Mouse (Mus musculus) hindbrain, embryonic 12.5 days (tissue): ENCODE measurements around the gene Olfr1511. TPM values are rescaled to one million over a fixed set of nuclear protein-coding genes. Genes with fewer than 3 reads are reported as not detected.
"Not testable (repeated sequence)": the region's sequence is repeated elsewhere in the genome, so short reads cannot be mapped to it uniquely, and the experiment has no call there.

Source experiments
- ATAC-seq: fragments of 200-750 bp; cut with Nextera tagmentation; 2 replicates; pipeline ENCODE4 v1.8.0; 2017; ENCODE audit warnings: moderate TSS enrichment; ENCODE audit not compliant: low FRiP score
- H3K27ac ChIP-seq: fragments of 300-500 bp; sonication (generic); 2 replicates; pipeline ENCODE4 v1.5.1; 2016; ENCODE audit warnings: mild to moderate bottlenecking
- H3K27me3 ChIP-seq: fragments of 300-500 bp; sonication (generic); 2 replicates; pipeline ENCODE4 v1.6.1; 2016; ENCODE audit warnings: mild to moderate bottlenecking
- H3K36me3 ChIP-seq: fragments of 300-500 bp; sonication (generic); 2 replicates; pipeline ENCODE4 v1.6.1; 2016; ENCODE audit warnings: mild to moderate bottlenecking
- H3K4me1 ChIP-seq: fragments of 300-500 bp; sonication (generic); 2 replicates; pipeline ENCODE4 v1.6.1; 2016
- H3K4me2 ChIP-seq: fragments of 300-500 bp; sonication (generic); replicated peaks from 2 replicates; pipeline ENCODE4 v1.6.1; 2016; ENCODE audit warnings: mild to moderate bottlenecking
- H3K4me3 ChIP-seq: fragments of 300-500 bp; sonication (generic); 2 replicates; pipeline ENCODE4 v1.5.1; 2016; ENCODE audit warnings: mild to moderate bottlenecking
- H3K9ac ChIP-seq: fragments of 300-500 bp; sonication (generic); 2 replicates; pipeline ENCODE4 v1.6.1; 2016; ENCODE audit warnings: mild to moderate bottlenecking, moderate library complexity
- H3K9me3 ChIP-seq: fragments of 300-500 bp; sonication (generic); replicated peaks from 2 replicates; pipeline ENCODE4 v1.6.1; 2016; ENCODE audit warnings: mild to moderate bottlenecking
- WGBS: fragments of 180-500 bp; shearing (Covaris S2); methylation state at CpG from one replicate; pipeline ENCODE4 v1.1.7; 2016; 5-methylcytosine and 5-hydroxymethylcytosine counted together
- polyA plus RNA-seq: library from polyadenylated mRNA; unstranded; fragments of >200 nt; fragmentation: Nextera tagmentation; extraction: Ambion mirVana; gene quantifications from 2 replicates; pipeline ENCODE4 v1.2.1, GENCODE M21; 2016

Gene Olfr1511
- not detected in 2 replicates for polyA plus RNA-seq

DNA sequence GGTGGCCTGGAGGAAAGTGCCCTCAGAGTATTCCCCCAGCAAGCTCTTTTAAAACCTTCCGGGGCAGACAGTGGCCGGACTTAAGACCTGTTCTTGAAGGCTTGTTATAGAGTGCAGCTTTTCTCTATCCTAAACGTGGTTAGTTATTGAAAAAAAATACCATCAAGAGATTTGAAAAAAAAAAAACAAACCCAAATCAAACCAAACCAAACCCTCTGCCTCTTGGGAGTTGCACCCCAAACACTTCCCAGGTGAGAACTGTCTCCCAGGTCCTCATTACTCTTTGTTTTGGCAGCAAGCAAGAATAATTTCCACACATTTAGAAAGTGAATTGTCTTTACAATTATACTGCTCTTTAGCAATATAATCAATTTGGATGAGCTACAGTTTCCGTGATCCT, at the start of gene Olfr1511:
Gene Olfr1511, minus strand, starts transcription at position 101 of the 400 bp plus-strand sequence.
- Histone ChIP-seq H3K4me2 (no peak within 1 kb of the TSS), H3K36me3 (no peaks in the 10 kb centered on the region), H3K9me3 (no peaks in the 10 kb centered on the region), H3K27ac (no peak within 1 kb of the TSS), H3K27me3 (no peaks in the 10 kb centered on the region), H3K9ac (no peak within 1 kb of the TSS), H3K4me3 (no peak within 1 kb of the TSS), H3K4me1 (no peaks in the 10 kb centered on the region)
- ATAC-seq, result no peak
- WGBS, result 76% methylated on average over 4 of the region's 4 CpGs

GRCm38 (mm10) chr14:52442690-52443089, 45.5 kb upstream of the Olfr1511 start, which contains the start of gene Olfr1509:
Gene Olfr1509 (plus strand): TSS chr14:52442990.
- Histone ChIP-seq H3K27me3 (no peaks in the 10 kb centered on the region), H3K4me1 (no peaks in the 10 kb centered on the region), H3K4me2 (no peak within 1 kb of the TSS), H3K36me3 (no peaks in the 10 kb centered on the region), H3K4me3 (no peak within 1 kb of the TSS), H3K27ac (no peak within 1 kb of the TSS), H3K9ac (no peak within 1 kb of the TSS), H3K9me3 (no peaks in the 10 kb centered on the region)
- ATAC-seq, result no peak

- 90% methylated on average over 1 of the region's 1 CpGs for WGBS
- H3K9ac ChIP-seq, result no peak overlapping the region
- H3K9me3 ChIP-seq, result no peaks in the 10 kb centered on the region
- no peak for ATAC-seq
- no peaks in the 10 kb centered on the region for H3K27me3 ChIP-seq
- H3K36me3 ChIP-seq, result no peaks in the 10 kb centered on the region
- H3K4me3 ChIP-seq, result no peak overlapping the region
- no peaks in the 10 kb centered on the region; the same call in 1 of the 2 replicates for H3K4me1 ChIP-seq
- H3K27ac ChIP-seq, result no peak overlapping the region
- H3K4me2 ChIP-seq, result no peak overlapping the region
Measured at GRCm38 (mm10) chr14:52427686-52428085, 30.5 kb upstream of the Olfr1511 start.

- Histone ChIP-seq H3K4me3 (no peak within 1 kb of the TSS), H3K9me3 (no peaks in the 10 kb centered on the region), H3K36me3 (no peaks in the 10 kb centered on the region), H3K4me1 (no peaks in the 10 kb centered on the region), H3K9ac (no peak within 1 kb of the TSS), H3K27me3 (no peaks in the 10 kb centered on the region), H3K4me2 (no peak within 1 kb of the TSS), H3K27ac (no peak within 1 kb of the TSS)
- no peak for ATAC-seq
- 87% methylated on average over 3 of the region's 3 CpGs for WGBS
Measured at GRCm38 (mm10) chr14:52414273-52414672, 17.1 kb upstream of the Olfr1511 start, which contains the start of gene Olfr1510. Gene Olfr1510 (minus strand): TSS chr14:52414373.

GRCm38 (mm10) chr14:52410142-52410919, 13.2 kb upstream of the Olfr1511 start:
- not testable (repeated sequence) for H3K4me2 ChIP-seq, H3K9me3 ChIP-seq, H3K4me1 ChIP-seq, H3K27ac ChIP-seq, H3K36me3 ChIP-seq, H3K27me3 ChIP-seq, H3K9ac ChIP-seq, H3K4me3 ChIP-seq
- WGBS, result 79% methylated on average over 8 of the region's 10 CpGs
- 0 out of 2 replicates have a peak, but pooled peaks have one; percentile 48 for ATAC-seq

- H3K4me3 ChIP-seq, H3K27me3 ChIP-seq, H3K4me1 ChIP-seq, H3K27ac ChIP-seq, H3K9ac ChIP-seq, H3K4me2 ChIP-seq, ATAC-seq, H3K36me3 ChIP-seq, H3K9me3 ChIP-seq: not testable (repeated sequence)
- WGBS, result 92% methylated on average over 9 of the region's 9 CpGs
Measured at GRCm38 (mm10) chr14:52390084-52390848, 6.9 kb downstream of the Olfr1511 start.

GRCm38 (mm10) chr14:52379068-52379467, 18.1 kb downstream of the Olfr1511 start, which contains the start of gene Olfr1512:
Gene Olfr1512 (minus strand): TSS chr14:52379168.
- no peaks in the 10 kb centered on the region for H3K27me3 ChIP-seq
- WGBS, result 80% methylated on average over 2 of the region's 2 CpGs
- no peak within 1 kb of the TSS for H3K27ac ChIP-seq
- H3K4me3 ChIP-seq, result no peak within 1 kb of the TSS
- no peaks in the 10 kb centered on the region for H3K36me3 ChIP-seq
- H3K9ac ChIP-seq, result no peak within 1 kb of the TSS
- no peak within 1 kb of the TSS for H3K4me2 ChIP-seq
- no peaks in the 10 kb centered on the region for H3K4me1 ChIP-seq
- no peaks in the 10 kb centered on the region for H3K9me3 ChIP-seq
- no peak for ATAC-seq

GRCm38 (mm10) chr14:52368741-52369140, 28.4 kb downstream of the Olfr1511 start:
- Histone ChIP-seq H3K4me1 (no peaks in the 10 kb centered on the region), H3K4me2 (no peak overlapping the region), H3K9ac (no peak overlapping the region), H3K4me3 (no peak overlapping the region), H3K9me3 (no peaks in the 10 kb centered on the region), H3K27me3 (no peaks in the 10 kb centered on the region), H3K27ac (no peak overlapping the region), H3K36me3 (no peaks in the 10 kb centered on the region)
- 94% methylated on average over 3 of the region's 3 CpGs for WGBS
- ATAC-seq, result no peak

DNA sequence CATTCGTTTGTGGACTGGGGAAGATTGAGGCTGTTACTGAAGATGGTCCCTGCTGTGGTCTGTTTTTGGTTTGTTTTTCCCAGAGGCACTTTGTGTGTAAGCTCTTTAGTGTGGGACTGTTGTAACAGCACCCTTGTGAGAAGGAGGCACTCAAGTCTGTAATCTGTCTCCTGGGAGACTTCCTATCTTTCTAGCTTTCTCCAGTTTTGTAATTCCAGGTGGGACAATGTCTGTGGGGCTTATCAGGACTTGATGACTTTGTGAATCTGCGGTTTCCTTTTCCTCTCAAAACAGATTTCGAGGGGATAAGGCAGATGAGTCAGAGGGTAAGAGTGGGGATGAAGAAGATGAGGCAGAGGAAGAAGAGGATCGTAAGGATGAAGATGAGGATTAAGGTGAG, 40.9 kb downstream of the Olfr1511 start, which contains the start of gene Olfr1513:
Gene Olfr1513, minus strand, starts transcription at position 101 of the 400 bp plus-strand sequence.
- H3K4me1 ChIP-seq, result no peaks in the 10 kb centered on the region
- H3K9ac ChIP-seq, result no peak within 1 kb of the TSS
- 81% methylated on average over 4 of the region's 4 CpGs for WGBS
- no peak within 1 kb of the TSS for H3K4me2 ChIP-seq
- H3K27me3 ChIP-seq, result no peaks in the 10 kb centered on the region
- H3K9me3 ChIP-seq, result no peaks in the 10 kb centered on the region
- ATAC-seq, result no peak
- no peak within 1 kb of the TSS for H3K27ac ChIP-seq
- H3K4me3 ChIP-seq, result no peak within 1 kb of the TSS
- H3K36me3 ChIP-seq, result no peaks in the 10 kb centered on the region

Other genes with a start within 250 kb of the Olfr1511 start
- gene Supt16, start 200.0 kb downstream of the Olfr1511 start, polyA plus RNA-seq, result 68.3 and 72.3 TPM in 2 replicates
- 57.4 and 57.7 TPM in 2 replicates for gene Chd8, start 139.6 kb downstream of the Olfr1511 start, polyA plus RNA-seq
- 51.1 and 57.3 TPM in 2 replicates for gene Tox4, start 118.2 kb downstream of the Olfr1511 start, polyA plus RNA-seq
- 40.6 and 51.9 TPM in 2 replicates for gene Rab2b, start 117.8 kb downstream of the Olfr1511 start, polyA plus RNA-seq
- 54.7 and 56.1 TPM in 2 replicates for gene Mettl3, start 92.3 kb downstream of the Olfr1511 start, polyA plus RNA-seq
- gene Sall2, start 68.6 kb downstream of the Olfr1511 start, polyA plus RNA-seq, result 60.7 and 62.8 TPM in 2 replicates
- 0.06 TPM in 1 of 2 replicates, not detected in the other for gene Olfr1513, start 41.0 kb downstream of the Olfr1511 start, polyA plus RNA-seq
- not detected in 2 replicates for gene Olfr1512, start 18.2 kb downstream of the Olfr1511 start, polyA plus RNA-seq
- not detected in 2 replicates for gene Olfr1510, start 17.0 kb upstream of the Olfr1511 start, polyA plus RNA-seq
- gene Olfr1509, start 45.6 kb upstream of the Olfr1511 start, polyA plus RNA-seq, result not detected in 2 replicates
- gene Olfr1508, start 70.1 kb upstream of the Olfr1511 start, polyA plus RNA-seq, result not detected in 2 replicates
- gene Olfr1507, start 98.4 kb upstream of the Olfr1511 start, polyA plus RNA-seq, result not detected in 2 replicates